Mouse (Mus musculus) midbrain, embryonic 13.5 days (tissue): Measurements from ENCODE around the gene Ankrd22. TPM values are rescaled to one million over a fixed set of nuclear protein-coding genes. Genes with fewer than 3 reads are reported as not detected.

Experiments used
- ATAC-seq: fragments of 200-750 bp; cut with Nextera tagmentation; 2 replicates; pipeline ENCODE4 v1.8.0; 2017; ENCODE audit warnings: mild to moderate bottlenecking, moderate TSS enrichment, moderate library complexity
- H3K27ac ChIP-seq: fragments of 300-500 bp; sonication (generic); 2 replicates; pipeline ENCODE4 v1.5.1; 2015; ENCODE audit warnings: inconsistent platforms, mild to moderate bottlenecking, moderate library complexity
- H3K27me3 ChIP-seq: fragments of 300-500 bp; sonication (generic); 2 replicates; pipeline ENCODE4 v1.6.1; 2015; ENCODE audit warnings: mild to moderate bottlenecking, inconsistent platforms
- H3K36me3 ChIP-seq: fragments of 300-500 bp; sonication (generic); 2 replicates; pipeline ENCODE4 v1.6.1; 2015; ENCODE audit warnings: mild to moderate bottlenecking, inconsistent platforms
- H3K4me1 ChIP-seq: fragments of 300-500 bp; sonication (generic); replicated peaks from 2 replicates; pipeline ENCODE4 v1.6.1; 2015; ENCODE audit warnings: inconsistent platforms
- H3K4me2 ChIP-seq: fragments of 300-500 bp; sonication (generic); replicated peaks from 2 replicates; pipeline ENCODE4 v1.6.1; 2015; ENCODE audit warnings: moderate library complexity, mild to moderate bottlenecking, inconsistent platforms
- H3K4me3 ChIP-seq: fragments of 300-500 bp; sonication (generic); replicated peaks from 2 replicates; pipeline ENCODE4 v1.5.1; 2015; ENCODE audit warnings: mild to moderate bottlenecking, inconsistent platforms
- H3K9ac ChIP-seq: fragments of 300-500 bp; sonication (generic); replicated peaks from 2 replicates; pipeline ENCODE4 v1.6.1; 2015; ENCODE audit warnings: mild to moderate bottlenecking, inconsistent platforms
- H3K9me3 ChIP-seq: fragments of 300-500 bp; sonication (generic); 2 replicates; pipeline ENCODE4 v1.6.1; 2016; ENCODE audit warnings: mild to moderate bottlenecking, inconsistent platforms
- WGBS: fragments of 180-500 bp; shearing (Covaris S2); methylation state at CpG from one replicate; pipeline ENCODE4 v1.1.7; 2015; 5-methylcytosine and 5-hydroxymethylcytosine counted together
- polyA plus RNA-seq: library from polyadenylated mRNA; unstranded; fragments of >200 nt; fragmentation: Nextera tagmentation; extraction: Ambion mirVana; gene quantifications from 2 replicates; pipeline ENCODE4 v1.2.1, GENCODE M21; 2015

Gene Ankrd22
- polyA plus RNA-seq, 1 experiment from 2014 or later = not detected

- Histone ChIP-seq H3K4me2 (no peak overlapping the region), H3K9me3 (no peaks in the 10 kb centered on the region), H3K36me3 (no peaks in the 10 kb centered on the region), H3K4me3 (no peak overlapping the region), H3K27me3 (peaks cover 34% of the 10 kb centered on the region), H3K27ac (no peak overlapping the region), H3K9ac (no peak overlapping the region), H3K4me1 (no peaks in the 10 kb centered on the region)
- ATAC-seq = no peak
- 93% methylated on average over 3 of the region's 3 CpGs for WGBS
Measured at GRCm38 (mm10) chr19:34174004-34174403, 8.2 kb upstream of the Ankrd22 start.

GRCm38 (mm10) chr19:34171167-34171566 lies 5.3 kb upstream of the Ankrd22 start:
- Histone ChIP-seq H3K4me3 (no peak overlapping the region), H3K4me2 (no peak overlapping the region), H3K27me3 (peaks cover 38% of the 10 kb centered on the region), H3K36me3 (no peaks in the 10 kb centered on the region), H3K9ac (no peak overlapping the region), H3K9me3 (no peaks in the 10 kb centered on the region), H3K4me1 (no peaks in the 10 kb centered on the region), H3K27ac (no peak overlapping the region)
- WGBS = 76% methylated on average over 3 of the region's 3 CpGs
- no peak for ATAC-seq

- no peak for ATAC-seq
- H3K27me3 ChIP-seq = peaks cover 34% of the 10 kb centered on the region
- no peak overlapping the region for H3K4me3 ChIP-seq
Measured at GRCm38 (mm10) chr19:34169121-34169520, 3.3 kb upstream of the Ankrd22 start.

DNA sequence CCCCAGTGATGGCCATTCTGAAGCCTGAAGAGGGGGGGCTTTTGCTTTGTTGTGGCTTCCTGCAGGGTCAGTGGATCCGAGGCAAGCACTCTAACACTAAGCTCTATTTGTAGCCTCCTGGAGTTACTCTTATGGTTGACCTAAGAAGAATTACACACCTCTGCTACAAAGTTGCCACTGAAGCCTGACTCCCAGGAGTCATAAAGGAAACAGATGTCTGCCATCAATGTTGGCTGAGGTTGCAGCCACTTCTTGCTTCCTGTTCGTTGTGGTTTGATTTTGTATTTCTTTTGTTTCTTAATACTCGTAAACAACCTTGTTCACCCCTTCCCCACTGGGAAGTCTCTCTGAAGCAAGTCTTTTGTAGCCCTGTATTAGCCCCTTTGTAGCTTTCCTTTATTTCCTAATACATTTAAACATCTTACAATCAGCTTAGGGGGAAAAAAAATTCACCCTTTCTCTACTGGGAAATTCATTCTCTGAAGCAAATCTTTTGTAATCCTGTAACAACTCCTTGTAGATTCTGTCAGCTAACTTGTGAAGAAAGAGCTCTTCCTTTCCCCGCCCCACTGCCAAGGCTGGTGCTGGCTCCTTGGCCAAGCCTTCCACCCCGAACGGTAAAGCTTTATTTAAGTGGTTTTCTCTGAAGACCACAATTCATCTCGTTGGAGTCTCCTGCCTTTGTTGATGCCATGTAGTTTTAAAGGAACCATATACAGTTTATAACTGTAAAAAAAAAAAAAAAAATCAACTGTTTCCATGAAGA lies 2.2 kb upstream of the Ankrd22 start:
- no peak for ATAC-seq
- H3K4me2 ChIP-seq = no peak overlapping the region
- no peaks in the 10 kb centered on the region for H3K4me1 ChIP-seq
- 22% methylated on average over 7 of the region's 7 CpGs for WGBS
- H3K27me3 ChIP-seq = peaks cover 28% of the 10 kb centered on the region
- H3K4me3 ChIP-seq = no peak overlapping the region
- no peak overlapping the region for H3K27ac ChIP-seq
- H3K9ac ChIP-seq = no peak overlapping the region
- no peaks in the 10 kb centered on the region for H3K9me3 ChIP-seq
- H3K36me3 ChIP-seq = no peaks in the 10 kb centered on the region

More at GRCm38 (mm10) chr19:34169121-34169520, 3.3 kb upstream of the Ankrd22 start:
- Histone ChIP-seq H3K4me1 (no peaks in the 10 kb centered on the region), H3K9ac (no peak overlapping the region), H3K27ac (no peak overlapping the region), H3K9me3 (no peaks in the 10 kb centered on the region), H3K4me2 (no peak overlapping the region), H3K36me3 (no peaks in the 10 kb centered on the region)

DNA sequence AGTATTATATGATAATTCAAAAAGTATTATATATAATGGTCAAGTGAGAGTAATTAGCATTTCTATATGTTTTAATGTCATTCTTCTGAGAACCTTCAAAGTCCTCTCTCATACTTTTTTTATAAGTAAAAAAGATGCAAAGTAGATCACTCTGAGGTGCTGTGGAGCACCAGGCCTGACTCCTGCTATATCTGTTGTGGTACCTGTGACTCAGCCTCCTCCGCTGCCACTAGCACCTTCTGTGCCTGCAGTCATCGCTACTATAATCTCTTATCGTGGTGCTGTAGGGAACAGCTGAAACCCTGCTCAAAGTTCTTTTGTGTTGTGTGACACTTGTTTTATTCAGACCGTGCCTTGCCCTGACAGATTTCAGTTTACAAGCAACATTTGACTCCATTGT lies 533 bp upstream of the Ankrd22 start:
- Histone ChIP-seq H3K36me3 (no peaks in the 10 kb centered on the region), H3K4me2 (no peak overlapping the region), H3K9me3 (no peaks in the 10 kb centered on the region), H3K27ac (no peak overlapping the region), H3K9ac (no peak overlapping the region), H3K27me3 (peaks cover 28% of the 10 kb centered on the region), H3K4me1 (no peaks in the 10 kb centered on the region), H3K4me3 (no peak overlapping the region)
- WGBS = 64% methylated on average over 4 of the region's 4 CpGs
- ATAC-seq = no peak

GRCm38 (mm10) chr19:34162693-34163092 lies 3.2 kb downstream of the Ankrd22 start:
- WGBS = 90% methylated on average over 5 of the region's 5 CpGs

DNA sequence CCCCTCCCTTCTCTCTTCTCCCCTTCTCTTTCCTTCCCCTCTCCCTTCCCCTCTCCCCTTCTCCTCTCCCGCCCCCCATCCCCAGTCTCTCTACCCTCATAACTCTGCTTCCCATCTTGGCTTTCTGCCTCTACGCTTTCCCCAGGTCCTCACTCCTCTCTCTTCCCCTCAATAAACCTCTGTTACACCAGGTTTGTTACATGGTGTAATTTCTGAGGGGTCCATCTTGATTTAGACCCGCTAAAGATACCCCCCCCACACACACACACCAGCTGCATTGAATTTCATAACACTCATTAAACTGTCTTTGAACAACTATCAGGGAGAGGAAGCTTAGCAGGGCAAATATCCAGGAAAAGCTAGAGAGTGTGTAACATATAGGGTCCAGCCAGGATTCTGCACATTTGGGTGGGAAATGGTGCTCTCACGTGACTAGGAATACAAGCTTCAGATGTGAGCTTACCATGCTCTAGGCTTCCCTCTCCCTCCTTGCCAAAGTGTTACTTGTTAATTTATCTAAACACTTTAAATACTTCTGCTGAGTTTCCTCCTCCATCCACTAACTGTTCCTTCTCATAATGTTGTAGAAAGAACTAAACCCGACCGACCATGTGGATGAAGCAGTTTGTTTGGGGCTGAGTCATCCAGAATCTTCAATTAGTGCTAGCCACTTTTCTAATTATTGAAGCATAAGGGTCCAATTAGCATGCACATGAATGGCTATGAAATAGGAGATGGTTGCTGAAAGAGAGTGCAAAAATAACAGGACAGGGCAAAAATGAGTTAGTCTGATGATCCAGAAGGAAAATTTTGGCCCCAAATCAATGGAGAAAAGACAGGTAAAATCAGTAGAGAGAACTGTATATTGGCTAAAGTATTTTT lies 12.3 kb downstream of the Ankrd22 start:
- no peaks in the 10 kb centered on the region for H3K9me3 ChIP-seq
- 84% methylated on average over 6 of the region's 6 CpGs for WGBS
- no peaks in the 10 kb centered on the region for H3K27me3 ChIP-seq
- ATAC-seq = no peak
- H3K4me1 ChIP-seq = no peaks in the 10 kb centered on the region
- H3K27ac ChIP-seq = no peak overlapping the region
- H3K36me3 ChIP-seq = no peaks in the 10 kb centered on the region
- H3K4me3 ChIP-seq = no peak overlapping the region
- H3K9ac ChIP-seq = no peak overlapping the region
- no peak overlapping the region for H3K4me2 ChIP-seq

More at GRCm38 (mm10) chr19:34162693-34163092, 3.2 kb downstream of the Ankrd22 start:
- Histone ChIP-seq H3K36me3 (no peaks in the 10 kb centered on the region), H3K9me3 (no peaks in the 10 kb centered on the region), H3K27ac (no peak overlapping the region), H3K4me1 (no peaks in the 10 kb centered on the region), H3K27me3 (peaks cover 19% of the 10 kb centered on the region; the same call in 1 of the 2 replicates), H3K9ac (no peak overlapping the region), H3K4me2 (no peak overlapping the region), H3K4me3 (no peak overlapping the region)
- no peak for ATAC-seq

DNA sequence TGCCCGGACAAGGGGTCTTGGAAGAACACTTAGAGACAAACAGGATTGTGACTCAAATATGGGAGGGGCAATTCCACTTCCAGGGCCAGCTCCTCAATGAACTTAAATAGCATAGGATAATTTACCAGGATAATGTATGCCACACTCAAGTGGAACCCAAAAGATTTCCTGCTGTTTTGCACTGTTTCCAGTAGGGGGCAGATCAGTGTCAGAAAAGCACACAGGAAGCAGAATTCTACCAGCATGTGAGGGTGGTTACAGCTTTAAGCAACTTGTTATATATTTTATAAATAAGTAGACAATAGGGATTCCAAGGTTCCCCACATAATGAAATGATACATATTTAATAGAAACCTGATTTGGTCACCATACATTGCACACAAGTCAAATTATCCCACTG lies 13.9 kb downstream of the Ankrd22 start:
- Histone ChIP-seq H3K9me3 (no peaks in the 10 kb centered on the region), H3K36me3 (no peaks in the 10 kb centered on the region), H3K4me1 (no peaks in the 10 kb centered on the region), H3K27ac (no peak overlapping the region), H3K27me3 (no peaks in the 10 kb centered on the region), H3K9ac (no peak overlapping the region), H3K4me3 (no peak overlapping the region), H3K4me2 (no peak overlapping the region)
- no peak for ATAC-seq
- 84% methylated on average over 1 of the region's 1 CpGs for WGBS

- no peak overlapping the region for H3K4me2 ChIP-seq
- H3K27me3 ChIP-seq = no peaks in the 10 kb centered on the region
- H3K4me3 ChIP-seq = no peak overlapping the region
- H3K9ac ChIP-seq = no peak overlapping the region
- no peaks in the 10 kb centered on the region for H3K9me3 ChIP-seq
- no peaks in the 10 kb centered on the region for H3K4me1 ChIP-seq
- no peak overlapping the region for H3K27ac ChIP-seq
- WGBS = 84% methylated on average over 4 of the region's 4 CpGs
- no peak for ATAC-seq
- H3K36me3 ChIP-seq = no peaks in the 10 kb centered on the region
Measured at GRCm38 (mm10) chr19:34148421-34148820, 17.4 kb downstream of the Ankrd22 start.

DNA sequence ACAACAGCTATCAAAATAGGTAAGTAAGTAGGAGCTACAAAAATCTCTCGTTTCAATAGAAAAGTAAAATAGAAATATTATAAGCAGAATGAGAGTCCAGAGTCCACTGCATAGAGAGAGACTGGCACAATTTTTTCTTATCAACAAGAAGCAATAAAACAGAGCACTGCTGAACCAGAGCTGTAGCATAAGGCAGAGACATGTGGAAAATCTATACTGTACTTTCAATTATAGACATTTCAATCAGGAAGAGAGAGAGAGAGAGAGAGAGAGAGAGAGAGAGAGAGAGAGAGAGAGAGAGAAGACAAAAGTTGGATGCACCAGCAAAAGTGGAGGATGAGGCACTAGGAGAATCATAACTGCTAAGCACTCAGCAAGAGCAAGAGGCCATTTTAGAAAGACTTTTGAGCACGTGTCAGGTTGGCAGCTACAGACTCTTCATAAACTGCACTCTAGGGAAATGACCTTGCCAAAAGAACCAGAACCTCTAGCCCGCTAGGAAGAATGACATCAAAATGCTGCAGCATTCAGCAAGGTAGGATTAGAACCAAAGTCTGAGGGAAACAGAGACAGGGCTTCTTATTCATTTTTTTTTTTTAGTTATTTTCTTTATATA lies 26.3 kb downstream of the Ankrd22 start:
- Histone ChIP-seq H3K4me1 (no peaks in the 10 kb centered on the region), H3K4me3 (no peak overlapping the region), H3K4me2 (no peak overlapping the region), H3K9ac (no peak overlapping the region), H3K9me3 (no peaks in the 10 kb centered on the region), H3K27me3 (no peaks in the 10 kb centered on the region), H3K36me3 (no peaks in the 10 kb centered on the region), H3K27ac (no peak overlapping the region)
- no peak for ATAC-seq
- WGBS = 87% methylated on average over 3 of the region's 3 CpGs

- H3K27me3 ChIP-seq = no peaks in the 10 kb centered on the region
- 91% methylated on average over 6 of the region's 6 CpGs for WGBS
- no peaks in the 10 kb centered on the region for H3K4me1 ChIP-seq
- no peak overlapping the region for H3K27ac ChIP-seq
- no peak overlapping the region for H3K4me3 ChIP-seq
- no peaks in the 10 kb centered on the region for H3K36me3 ChIP-seq
- no peak for ATAC-seq
- H3K9me3 ChIP-seq = no peaks in the 10 kb centered on the region
- no peak overlapping the region for H3K4me2 ChIP-seq
- no peak overlapping the region for H3K9ac ChIP-seq
Measured at GRCm38 (mm10) chr19:34138720-34139430, 27.0 kb downstream of the Ankrd22 start.
